Mouse (Mus musculus) ES-Bruce4 (cell line): ENCODE data around the gene Gm3250. TPM values are rescaled to one million over a fixed set of nuclear protein-coding genes. Genes with fewer than 3 reads are reported as not detected.

Source experiments
- H3K27ac ChIP-seq: 2 replicates; pipeline ENCODE4 v1.5.1; 2012; ENCODE audit warnings: low read length, inconsistent platforms; ENCODE audit not compliant: insufficient read depth
- H3K27me3 ChIP-seq: 2 replicates; pipeline ENCODE4 v1.6.1; 2012; ENCODE audit warnings: mild to moderate bottlenecking, low read length, inconsistent platforms; ENCODE audit not compliant: control insufficient read depth, poor library complexity, insufficient read depth, severe bottlenecking
- H3K36me3 ChIP-seq: 2 replicates; pipeline ENCODE4 v1.6.1; 2012; ENCODE audit warnings: inconsistent platforms, mild to moderate bottlenecking, low read length, moderate library complexity; ENCODE audit not compliant: control insufficient read depth, poor library complexity, insufficient read depth, severe bottlenecking
- H3K4me1 ChIP-seq: one replicate; pipeline ENCODE4 v1.8.1; 2011; ENCODE audit warnings: low read length; ENCODE audit not compliant: control insufficient read depth, insufficient read depth
- H3K4me3 ChIP-seq: 2 replicates; pipeline ENCODE4 v1.5.1; 2011; ENCODE audit warnings: low read depth, mild to moderate bottlenecking, low read length
- H3K9ac ChIP-seq: 2 replicates; pipeline ENCODE4 v1.6.1; 2012; ENCODE audit warnings: low read depth, mild to moderate bottlenecking, inconsistent platforms; ENCODE audit not compliant: poor library complexity, severe bottlenecking
- H3K9me3 ChIP-seq: replicated peaks from 2 replicates; pipeline ENCODE4 v1.6.1; 2012; ENCODE audit warnings: mild to moderate bottlenecking, low read length, inconsistent platforms; ENCODE audit not compliant: control insufficient read depth, poor library complexity, insufficient read depth, severe bottlenecking
- CTCF ChIP-seq: IDR thresholded peaks from one replicate; pipeline ENCODE4 v1.8.1; 2011; ENCODE audit warnings: low read depth, low read length
- EP300 ChIP-seq: IDR thresholded peaks from 2 replicates; pipeline ENCODE4 v1.6.1; 2011; ENCODE audit warnings: low read depth, low read length; ENCODE audit not compliant: insufficient read depth
- POLR2A ChIP-seq: IDR thresholded peaks from one replicate; pipeline ENCODE4 v1.8.1; 2011; ENCODE audit warnings: low read length; ENCODE audit not compliant: insufficient read depth
- polyA plus RNA-seq: library from polyadenylated mRNA; stranded (reverse); fragments of >200 nt; gene quantifications from 2 replicates; pipeline ENCODE4 v1.2.4, GENCODE M21; 2011; ENCODE audit warnings: low read depth; ENCODE audit not compliant: missing spikeins, insufficient read depth, insufficient read length

The Gm3250 gene
- polyA plus RNA-seq, 1 experiment, result not detected

GRCm38 (mm10) chr10:77735928-77736327 lies 46.4 kb downstream of the Gm3250 start:
- no peak overlapping the region for H3K9ac ChIP-seq
- no peaks in the 10 kb centered on the region for H3K9me3 ChIP-seq
- no peaks in the 10 kb centered on the region for H3K27me3 ChIP-seq
- no peak for TF ChIP-seq CTCF
- TF ChIP-seq POLR2A, result no peak
- TF ChIP-seq EP300, result no peak
- no peaks in the 10 kb centered on the region for H3K4me1 ChIP-seq
- no peak overlapping the region for H3K27ac ChIP-seq
- no peak overlapping the region for H3K4me3 ChIP-seq
- no peaks in the 10 kb centered on the region for H3K36me3 ChIP-seq

Other genes with a start within 250 kb of the Gm3250 start
- 83.2 and 89.6 TPM in 2 replicates for gene Pttg1ip, start 200.8 kb downstream of the Gm3250 start, polyA plus RNA-seq
- gene Sumo3, start 176.4 kb downstream of the Gm3250 start, polyA plus RNA-seq, result 218 and 242 TPM in 2 replicates
- 50.7 and 57.6 TPM in 2 replicates for gene Gm49325, start 176.3 kb downstream of the Gm3250 start, polyA plus RNA-seq
- gene Ube2g2, start 160.3 kb downstream of the Gm3250 start, polyA plus RNA-seq, result 40.2 and 43.2 TPM in 2 replicates
- 0.91 and 1.2 TPM in 2 replicates for gene Tspear, start 96.0 kb downstream of the Gm3250 start, polyA plus RNA-seq
- not detected in 2 replicates for gene Gm19402, start 91.8 kb downstream of the Gm3250 start, polyA plus RNA-seq
- gene Gm9508, start 85.3 kb downstream of the Gm3250 start, polyA plus RNA-seq, result not detected in 2 replicates
- not detected in 2 replicates for gene Gm10272, start 75.9 kb downstream of the Gm3250 start, polyA plus RNA-seq
- not detected in 2 replicates for gene Gm10024, start 71.1 kb downstream of the Gm3250 start, polyA plus RNA-seq
- gene Gm10142, start 66.7 kb downstream of the Gm3250 start, polyA plus RNA-seq, result not detected in 2 replicates
- not detected in 2 replicates for gene Krtap12-1, start 61.9 kb downstream of the Gm3250 start, polyA plus RNA-seq
- gene Gm10100, start 56.1 kb downstream of the Gm3250 start, polyA plus RNA-seq, result not detected in 2 replicates
- gene Gm18596, start 39.9 kb downstream of the Gm3250 start, polyA plus RNA-seq, result not detected in 2 replicates
- not detected in 2 replicates for gene Gm9736, start 31.2 kb downstream of the Gm3250 start, polyA plus RNA-seq
- not detected in 2 replicates for gene Gm3233, start 22.9 kb downstream of the Gm3250 start, polyA plus RNA-seq
- not detected in 2 replicates for gene Gm3238, start 11.2 kb downstream of the Gm3250 start, polyA plus RNA-seq
- not detected in 2 replicates for gene Gm7138, start 5.6 kb downstream of the Gm3250 start, polyA plus RNA-seq
- not detected in 2 replicates for gene Gm7137, start 5.7 kb upstream of the Gm3250 start, polyA plus RNA-seq
- not detected in 2 replicates for gene Gm9639, start 12.5 kb upstream of the Gm3250 start, polyA plus RNA-seq
- not detected in 2 replicates for gene Gm19668, start 16.6 kb upstream of the Gm3250 start, polyA plus RNA-seq
- not detected in 2 replicates for gene Gm9507, start 29.3 kb upstream of the Gm3250 start, polyA plus RNA-seq
- not detected in 2 replicates for gene Gm2696, start 32.1 kb upstream of the Gm3250 start, polyA plus RNA-seq
- not detected in 2 replicates for gene Krtap10-4, start 44.6 kb upstream of the Gm3250 start, polyA plus RNA-seq
- not detected in 2 replicates for gene Krtap10-10, start 53.4 kb upstream of the Gm3250 start, polyA plus RNA-seq
- gene Gm36176, start 64.3 kb upstream of the Gm3250 start, polyA plus RNA-seq, result not detected in 2 replicates
- gene Gm10318, start 70.3 kb upstream of the Gm3250 start, polyA plus RNA-seq, result not detected in 2 replicates
- gene Gm3285, start 79.4 kb upstream of the Gm3250 start, polyA plus RNA-seq, result not detected in 2 replicates
- 5.6 and 6.3 TPM in 2 replicates for gene Lrrc3, start 120.0 kb upstream of the Gm3250 start, polyA plus RNA-seq
- 0.07 TPM in 1 of 2 replicates, not detected in the other for gene Trpm2, start 188.0 kb upstream of the Gm3250 start, polyA plus RNA-seq
- 4.2 and 4.7 TPM in 2 replicates for gene 1810043G02Rik, start 196.0 kb upstream of the Gm3250 start, polyA plus RNA-seq
- gene Pfkl, start 227.5 kb upstream of the Gm3250 start, polyA plus RNA-seq, result 100 and 102 TPM in 2 replicates